Mouse (Mus musculus) erythroblast, embryonic 14.5 days (primary cell): ENCODE results near the gene Rars2.

Source experiments
- GATA1 ChIP-seq: IDR thresholded peaks from 2 replicates; pipeline ENCODE4 v1.6.1; 2012; ENCODE audit warnings: low read length, inconsistent platforms, mixed read lengths
- TAL1 ChIP-seq: IDR thresholded peaks from 3 replicates; pipeline ENCODE4 v1.6.1; 2012; ENCODE audit warnings: low read length, inconsistent platforms, mixed read lengths

DNA sequence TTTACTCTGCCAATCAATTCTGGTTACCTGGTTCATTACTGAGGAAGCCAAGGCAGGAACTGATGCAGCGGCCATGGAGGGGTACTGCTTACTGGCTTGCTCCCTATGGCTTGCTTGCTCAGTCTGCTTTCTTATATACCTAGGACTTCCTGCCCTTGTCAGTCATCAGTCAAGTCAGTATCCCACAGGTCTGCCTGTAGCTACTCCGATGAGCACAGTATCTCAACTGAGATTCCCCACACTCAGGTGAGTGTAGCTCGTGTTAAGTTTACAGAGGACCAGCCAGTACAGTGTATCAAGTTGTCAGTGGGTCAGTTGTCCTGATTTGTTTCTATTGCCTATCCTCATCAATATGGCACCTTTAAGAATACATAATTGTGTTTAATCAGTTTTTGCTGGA lies 26.0 kb downstream of the Rars2 start:
- no peak for TF ChIP-seq GATA1
- TF ChIP-seq TAL1 = no peak
